Mouse (Mus musculus) right cerebral cortex, adult 18-20 months (tissue): ENCODE results near the gene Slxl1.
"Not testable (repeated sequence)": the region's sequence is repeated elsewhere in the genome, so short reads cannot be mapped to it uniquely, and the experiment has no call there.

Experiments used
- DNase-seq: peaks from one replicate; pipeline ENCODE4 v3.0.0; 2022; ENCODE audit warnings: mixed read lengths

Slxl1 gene

GRCm38 (mm10) chrX:55226576-55226975 lies at the start of gene Slxl1:
Gene Slxl1, plus strand, starts transcription at chrX:55226876.
- not testable (repeated sequence) for DNase-seq
